Mouse (Mus musculus): Measurements from ENCODE around the gene Scube1.

DNA sequence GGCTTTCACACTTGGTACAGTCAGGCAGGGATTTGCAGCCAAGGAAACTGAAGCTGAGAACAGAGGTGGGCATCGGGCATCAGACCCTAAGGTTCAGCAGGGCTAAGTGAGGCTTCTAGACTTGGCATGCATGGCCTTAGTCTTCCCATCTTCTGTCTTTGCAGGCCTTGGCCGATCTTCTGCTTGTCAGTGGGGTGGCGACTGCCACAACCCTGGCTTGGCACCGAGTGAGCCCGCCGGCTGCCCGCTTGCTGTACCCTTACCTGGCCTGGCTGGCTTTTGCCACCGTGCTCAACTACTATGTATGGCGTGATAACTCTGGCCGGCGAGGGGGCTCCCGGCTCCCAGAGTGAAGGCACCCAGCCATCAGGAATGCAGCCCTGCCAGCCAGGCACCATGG is 151.2 kb downstream of the Scube1 start:
- TF ChIP-seq EP300 (IDR thresholded peaks at IDR 0.05; ENCODE audit: insufficient read depth, low read depth, low read length) (no peak), CTCF (IDR thresholded peaks at IDR 0.05) (no peak), POLR2A (IDR thresholded peaks at IDR 0.05; ENCODE audit: insufficient read depth, low read depth, low read length) (no peak)
